Mouse (Mus musculus): ENCODE data around the gene Gm1123. TPM values are rescaled to one million over a fixed set of nuclear protein-coding genes. Genes with fewer than 3 reads are reported as not detected.
A peak's percentile ranks its signal among the peaks of the same experiment; 100 is the strongest.

Gm1123 gene
- polyA plus RNA-seq, 1 experiment from 2014 or later: 2.8 TPM

- Histone ChIP-seq H3K4me2 (ENCODE audit: low read length) (no peak overlapping the region), H3K36me3 (ENCODE audit: control insufficient read depth, insufficient read depth, low read length) (no peaks in the 10 kb centered on the region), H3K9ac (ENCODE audit: low read length) (no peak overlapping the region), H3K27me3 (replicated peaks; ENCODE audit: control insufficient read depth, insufficient read depth, low read length) (peaks cover 99% of the 10 kb centered on the region), H3K9me3 (ENCODE audit: control insufficient read depth, low read length) (no peaks in the 10 kb centered on the region), H3K4me1 (replicated peaks; ENCODE audit: control insufficient read depth, insufficient read depth, low read length) (peaks cover 19% of the 10 kb centered on the region), H3K27ac (ENCODE audit: low read depth) (no peak overlapping the region), H3K4me3 (ENCODE audit: low read depth, low read length) (no peak overlapping the region)
- DNase-seq (ENCODE audit: low spot score) (peak; percentile 80), ATAC-seq (replicated peaks; ENCODE audit: low FRiP score, low TSS enrichment, low read depth) (no peak)
- WGBS: 1% methylated on average over 23 of the region's 23 CpGs
Observed at GRCm38 (mm10) chr9:98957751-98958351, 77.7 kb downstream of the Gm1123 start.

Other genes with a start within 250 kb of the Gm1123 start
- gene Prr23a1, start 193.2 kb downstream of the Gm1123 start, polyA plus RNA-seq (2014; fragmentation: Nextera tagmentation; extraction: Ambion mirVana): not detected in 2 replicates
- gene Prr23a2, start 179.2 kb downstream of the Gm1123 start, polyA plus RNA-seq (2014; fragmentation: Nextera tagmentation; extraction: Ambion mirVana): not detected in 2 replicates
- gene Prr23a3, start 170.9 kb downstream of the Gm1123 start, polyA plus RNA-seq (2014; fragmentation: Nextera tagmentation; extraction: Ambion mirVana): not detected in 2 replicates
- gene 7420426K07Rik, start 132.6 kb downstream of the Gm1123 start, polyA plus RNA-seq (2014; fragmentation: Nextera tagmentation; extraction: Ambion mirVana): not detected in 2 replicates
- gene Foxl2, start 80.4 kb downstream of the Gm1123 start, polyA plus RNA-seq (2014; fragmentation: Nextera tagmentation; extraction: Ambion mirVana): not detected in 2 replicates
- 45.7 and 47.6 TPM in 2 replicates for gene Faim, start 49.3 kb downstream of the Gm1123 start, polyA plus RNA-seq (2014; fragmentation: Nextera tagmentation; extraction: Ambion mirVana)
- 0.88 and 0.99 TPM in 2 replicates for gene Pik3cb, start 104.9 kb upstream of the Gm1123 start, polyA plus RNA-seq (2014; fragmentation: Nextera tagmentation; extraction: Ambion mirVana)
- not detected in 2 replicates for gene Faiml, start 201.5 kb upstream of the Gm1123 start, polyA plus RNA-seq (2014; fragmentation: Nextera tagmentation; extraction: Ambion mirVana)
- 28.0 and 30.6 TPM in 2 replicates for gene Cep70, start 207.7 kb upstream of the Gm1123 start, polyA plus RNA-seq (2014; fragmentation: Nextera tagmentation; extraction: Ambion mirVana)